Mouse (Mus musculus): ENCODE results near the gene Cd63. TPM values are rescaled to one million over a fixed set of nuclear protein-coding genes. Genes with fewer than 3 reads are reported as not detected.

Gene Cd63
- 0.52 TPM for total RNA-seq (2023)

GRCm38 (mm10) chr10:128900698-128901097, at the start of gene Cd63:
Cd63 (plus strand) TSS chr10:128900989.

GRCm38 (mm10) chr10:128891296-128892094, 9.3 kb upstream of the Cd63 start, which contains the start of gene Gdf11:
Gdf11 (minus strand) TSS chr10:128891718.

GRCm38 (mm10) chr10:128922822-128923012, 21.9 kb downstream of the Cd63 start, which contains the start of gene Rdh5:
Rdh5 (minus strand) TSS chr10:128922888.

GRCm38 (mm10) chr10:128923935-128924334, 23.1 kb downstream of the Cd63 start, which contains the start of gene Bloc1s1:
Bloc1s1 (minus strand) TSS chr10:128924035.

GRCm38 (mm10) chr10:128933574-128933973, 32.8 kb downstream of the Cd63 start, which contains the start of gene Itga7:
Itga7 (plus strand) TSS chr10:128933818.

GRCm38 (mm10) chr10:128960590-128961584, 60.1 kb downstream of the Cd63 start, which contains the start of gene Mettl7b:
Mettl7b (minus strand) TSS chr10:128960988.

Other genes starting within 250 kb of the Cd63 start
- 10.3 TPM for gene Suox, start 226.9 kb upstream of the Cd63 start, total RNA-seq (2023)
- 32.0 TPM for gene Rab5b, start 204.7 kb upstream of the Cd63 start, total RNA-seq (2023)
- not detected for gene Pmel, start 196.8 kb upstream of the Cd63 start, total RNA-seq (2023)
- 21.7 TPM for gene Cdk2, start 196.0 kb upstream of the Cd63 start, total RNA-seq (2023)
- 775 TPM for gene Dgka, start 156.1 kb upstream of the Cd63 start, total RNA-seq (2023)
- gene Pym1, start 153.1 kb upstream of the Cd63 start, total RNA-seq (2023): 81.7 TPM
- 0.24 TPM for gene Mmp19, start 110.1 kb upstream of the Cd63 start, total RNA-seq (2023)
- gene Dnajc14, start 96.9 kb upstream of the Cd63 start, total RNA-seq (2023): 56.7 TPM
- 10.0 TPM for gene Tmem198b, start 96.6 kb upstream of the Cd63 start, total RNA-seq (2023)
- 61.5 TPM for gene Sarnp, start 83.7 kb upstream of the Cd63 start, total RNA-seq (2023)
- 23.2 TPM for gene Ormdl2, start 79.3 kb upstream of the Cd63 start, total RNA-seq (2023)
- gene Gdf11, start 9.3 kb upstream of the Cd63 start, total RNA-seq (2023): 6.6 TPM
- 7.5 TPM for gene Rdh5, start 21.9 kb downstream of the Cd63 start, total RNA-seq (2023)
- 54.5 TPM for gene Bloc1s1, start 23.0 kb downstream of the Cd63 start, total RNA-seq (2023)
- 3.3 TPM for gene Itga7, start 32.8 kb downstream of the Cd63 start, total RNA-seq (2023)
- not detected for gene Mettl7b, start 60.0 kb downstream of the Cd63 start, total RNA-seq (2023)
- gene Olfr9, start 88.4 kb downstream of the Cd63 start, total RNA-seq (2023): 4.0 TPM
- gene Olfr763, start 109.8 kb downstream of the Cd63 start, total RNA-seq (2023): 1.0 TPM
- not detected for gene Olfr764-ps1, start 138.9 kb downstream of the Cd63 start, total RNA-seq (2023)
- not detected for gene Olfr765, start 149.0 kb downstream of the Cd63 start, total RNA-seq (2023)
- gene Olfr766-ps1, start 168.0 kb downstream of the Cd63 start, total RNA-seq (2023): not detected
- gene Olfr767, start 181.9 kb downstream of the Cd63 start, total RNA-seq (2023): not detected
- gene Olfr768, start 198.4 kb downstream of the Cd63 start, total RNA-seq (2023): not detected
- gene Olfr769, start 216.9 kb downstream of the Cd63 start, total RNA-seq (2023): not detected
- not detected for gene Olfr770, start 238.0 kb downstream of the Cd63 start, total RNA-seq (2023)

Data from CD8-positive naive resting alpha-beta T cell, adult 57 days (primary cell).